ENCODE assay signal across 24 mouse cellular contexts in genomic region chr1:125974649-125975048, GRCm38 (mm10).
DNase-seq lines count a peak whose midpoint lies in the region; ATAC-seq lines count a peak whose summit lies in the region.
"Had no signal": no experiment of that assay in that cellular context is flagged by ENCODE, and none has a peak within 500 bp of the region (broad histone marks: within the 10 kb centered on the region; RNA-seq: fewer than 3 reads in every experiment).

No protein-coding gene starts in this region.

- H3K4me1 ChIP-seq in midbrain, embryonic 11.5 days (ENCODE audit: control insufficient read depth, insufficient read depth, low read length), result peaks cover 5% of the 10 kb centered on the region; the same call in 1 of the 2 replicates
- H3K4me1 ChIP-seq in midbrain, embryonic 14.5 days (ENCODE audit: control insufficient read depth, insufficient read depth, low read length), result peaks cover under 1% of the 10 kb centered on the region; the same call in 1 of the 2 replicates
- H3K4me1 ChIP-seq: embryonic facial prominence, embryonic 10.5 days; embryonic facial prominence, embryonic 12.5 days had no signal

- ATAC-seq in frontal cortex, adult (ENCODE audit: low TSS enrichment), result peak; percentile 55; the same call in 1 of the 2 replicates
- ATAC-seq in midbrain, embryonic 11.5 days (ENCODE audit: low FRiP score), result no peak
- no peak for ATAC-seq in midbrain, embryonic 14.5 days (ENCODE audit: low FRiP score, low TSS enrichment)
- ATAC-seq: CD4-positive, CD25-positive, alpha-beta regulatory T cell, adult 4 months; forebrain, embryonic 13.5 days; forebrain, embryonic 15.5 days; Patski had no signal

- no peaks in the 10 kb centered on the region for H3K27me3 ChIP-seq in midbrain, embryonic 11.5 days (ENCODE audit: control insufficient read depth, insufficient read depth, low read length)
- H3K27me3 ChIP-seq in midbrain, embryonic 14.5 days (ENCODE audit: control insufficient read depth, insufficient read depth, low read length), result no peaks in the 10 kb centered on the region
- H3K27me3 ChIP-seq: CH12.LX; embryonic facial prominence, embryonic 12.5 days; forebrain, embryonic 13.5 days; forebrain, embryonic 15.5 days had no signal

- H3K36me3 ChIP-seq in midbrain, embryonic 11.5 days (ENCODE audit: control insufficient read depth, insufficient read depth, low read length), result no peaks in the 10 kb centered on the region
- no peaks in the 10 kb centered on the region for H3K36me3 ChIP-seq in midbrain, embryonic 14.5 days (ENCODE audit: control insufficient read depth, insufficient read depth, low read length)
- H3K36me3 ChIP-seq: embryonic facial prominence, embryonic 10.5 days; embryonic facial prominence, embryonic 12.5 days; forebrain, embryonic 15.5 days; G1E had no signal

- no peak overlapping the region for H3K4me2 ChIP-seq in midbrain, embryonic 11.5 days
- no peak overlapping the region for H3K4me2 ChIP-seq in midbrain, embryonic 14.5 days (ENCODE audit: low read length)
- H3K4me2 ChIP-seq: embryonic facial prominence, embryonic 12.5 days; forebrain, embryonic 13.5 days; forebrain, embryonic 15.5 days had no signal

- WGBS in midbrain, embryonic 11.5 days, result 82% methylated on average over 3 of the region's 3 CpGs
- WGBS in midbrain, embryonic 14.5 days, result 92% methylated on average over 3 of the region's 3 CpGs

- no peak overlapping the region for H3K9ac ChIP-seq in midbrain, embryonic 11.5 days (ENCODE audit: low read length)
- H3K9ac ChIP-seq in midbrain, embryonic 14.5 days (replicated peaks; ENCODE audit: low read length), result no peak overlapping the region
- H3K9ac ChIP-seq: embryonic facial prominence, embryonic 12.5 days; forebrain, embryonic 13.5 days; forebrain, embryonic 15.5 days had no signal

- H3K27ac ChIP-seq in midbrain, embryonic 11.5 days (ENCODE audit: low read depth, low read length), result no peak overlapping the region
- H3K27ac ChIP-seq in midbrain, embryonic 14.5 days (replicated peaks; ENCODE audit: low read depth, low read length), result no peak overlapping the region
- H3K27ac ChIP-seq: embryonic facial prominence, embryonic 10.5 days; embryonic facial prominence, embryonic 12.5 days; forebrain, embryonic 13.5 days; forebrain, embryonic 15.5 days had no signal

- H3K4me3 ChIP-seq in midbrain, embryonic 11.5 days (ENCODE audit: low read depth, low read length), result no peak overlapping the region
- no peak overlapping the region for H3K4me3 ChIP-seq in midbrain, embryonic 14.5 days (replicated peaks; ENCODE audit: low read depth, low read length)
- H3K4me3 ChIP-seq: embryonic facial prominence, embryonic 10.5 days; embryonic facial prominence, embryonic 12.5 days; forebrain, embryonic 13.5 days; forebrain, embryonic 15.5 days had no signal

- DNase-seq in frontal cortex, postnatal 10 days (ENCODE audit: low spot score in 2 of 2), result no peak
- peak; percentile 8 for DNase-seq in midbrain, embryonic 11.5 days (ENCODE audit: low spot score, missing footprints)
- DNase-seq in midbrain, embryonic 14.5 days, result no peak
- DNase-seq in right cerebral cortex, adult 2 months (ENCODE audit: low spot score in 2 of 2), result peak; percentile 24 to 33
- no peak for DNase-seq in right cerebral cortex, postnatal 10 days (ENCODE audit: low spot score in 2 of 2)
- DNase-seq in T-cell, adult 2 months (ENCODE audit: low spot score), result no peak
- DNase-seq: adrenal gland, adult 2 months; adrenal gland, postnatal 10 days; adrenal gland, postnatal 25 days; B cell, adult 2 months; cerebellum, adult 11-12 months; cerebellum, adult 2 months; cerebellum, adult 9-10 months; cerebellum, postnatal 10 days; cerebellum, postnatal 25 days had no signal

- no peaks in the 10 kb centered on the region for H3K9me3 ChIP-seq in midbrain, embryonic 11.5 days (ENCODE audit: control insufficient read depth, low read length)
- no peaks in the 10 kb centered on the region for H3K9me3 ChIP-seq in midbrain, embryonic 14.5 days (ENCODE audit: control insufficient read depth, low read length)
- H3K9me3 ChIP-seq: embryonic facial prominence, embryonic 10.5 days; embryonic facial prominence, embryonic 12.5 days; forebrain, embryonic 13.5 days; forebrain, embryonic 15.5 days had no signal

Comparison
In these comparisons a context has a peak if more than half of its experiments do, and no peak if none do; other contexts are left out.
1. DNase-seq: peak in midbrain, embryonic 11.5 days (single experiment) and right cerebral cortex, adult 2 months (2 of 2); none in frontal cortex, postnatal 10 days (0 of 2), midbrain, embryonic 14.5 days (single experiment), right cerebral cortex, postnatal 10 days (0 of 2) and T-cell, adult 2 months (single experiment).